Mouse (Mus musculus) Muller cell, postnatal 12 days (primary cell): ENCODE measurements around the gene Abcb1b.
"Not testable (repeated sequence)": the region's sequence is repeated elsewhere in the genome, so short reads cannot be mapped to it uniquely, and the experiment has no call there.

Experiments
- DNase-seq: peaks from one replicate; pipeline ENCODE4 v3.0.0-alpha.2; 2015; ENCODE audit errors: inconsistent ontology term

Abcb1b gene

DNA sequence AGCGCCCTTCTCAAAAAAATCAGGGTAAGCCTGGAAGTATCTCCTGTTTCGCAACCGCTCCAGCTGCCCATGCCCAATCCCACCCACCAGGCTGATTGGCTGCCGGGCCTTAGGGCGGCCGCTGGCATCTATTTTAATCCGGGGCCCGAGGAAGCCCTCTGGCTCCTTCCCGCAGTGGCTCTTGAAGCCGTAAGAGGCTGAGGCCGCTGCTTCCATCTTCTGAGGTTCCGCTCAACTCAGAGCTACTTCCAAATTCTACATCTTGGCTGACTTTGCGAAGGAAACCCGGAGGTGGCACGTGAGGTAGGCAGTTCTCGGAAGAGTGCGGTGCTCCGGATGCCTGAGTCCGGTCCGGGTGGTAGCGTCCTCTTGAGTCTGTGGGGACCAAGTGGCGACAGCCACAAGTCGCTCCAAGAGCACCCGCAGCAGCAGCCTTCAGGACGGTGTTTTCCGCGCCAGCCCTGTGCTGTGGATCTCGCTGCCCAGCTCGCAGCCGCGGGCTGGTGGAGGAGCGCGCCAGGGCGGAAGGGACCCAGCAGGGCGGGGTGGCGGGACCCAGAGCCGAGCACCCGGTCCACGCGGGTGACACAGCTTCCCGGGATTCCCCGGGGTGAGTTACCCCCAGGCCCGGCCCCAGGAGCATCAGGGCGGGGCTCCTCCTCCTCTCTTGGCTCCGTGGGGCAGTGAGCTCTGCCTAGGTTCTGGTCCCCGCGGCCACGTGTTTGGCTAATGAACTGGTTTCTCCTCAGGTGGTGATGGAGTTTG lies at the start of gene Abcb1b:
Gene Abcb1b (plus strand): TSS at position 161 of the 765 bp plus-strand sequence.
- peak; percentile 87 for DNase-seq

DNA sequence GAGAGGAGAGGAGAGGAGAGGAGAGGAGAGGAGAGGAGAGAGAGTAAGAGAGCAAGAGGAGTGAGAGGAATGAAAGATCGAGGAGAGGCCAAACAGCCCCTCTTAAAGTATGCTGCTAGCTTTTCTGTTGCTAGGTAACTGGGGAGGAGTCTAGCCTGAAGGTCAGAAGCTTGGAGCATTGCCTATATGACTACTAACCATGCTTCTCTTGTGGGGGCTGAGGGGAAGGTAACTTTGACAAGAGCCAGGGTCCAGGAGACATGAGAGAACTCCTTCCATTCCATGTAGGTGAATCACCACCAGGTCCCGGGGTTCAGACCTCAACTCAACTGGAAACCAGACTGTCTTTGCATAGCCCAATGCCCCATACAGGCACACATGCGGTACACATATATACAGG lies 25.1 kb upstream of the Abcb1b start:
- DNase-seq = no peak

DNA sequence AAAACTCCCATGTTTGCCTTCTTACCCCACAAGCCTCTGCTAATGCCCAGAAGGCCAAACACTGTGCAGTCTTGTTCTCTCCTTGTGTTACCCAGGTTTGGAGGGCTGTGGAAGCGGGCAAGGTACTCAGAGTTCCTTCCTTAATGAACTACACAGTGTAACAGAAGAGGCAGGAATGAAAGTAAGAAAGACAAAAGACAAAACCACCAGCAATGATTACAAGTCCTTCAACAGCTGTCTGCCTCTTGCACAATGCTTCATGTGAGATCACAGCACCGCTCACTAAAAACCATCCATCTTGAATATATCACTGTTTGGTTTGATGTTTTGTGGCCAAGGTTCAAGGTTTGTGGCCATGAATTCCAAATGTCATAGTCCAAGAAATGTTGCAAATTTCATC lies 19.6 kb upstream of the Abcb1b start:
- DNase-seq = peak; percentile 17

DNA sequence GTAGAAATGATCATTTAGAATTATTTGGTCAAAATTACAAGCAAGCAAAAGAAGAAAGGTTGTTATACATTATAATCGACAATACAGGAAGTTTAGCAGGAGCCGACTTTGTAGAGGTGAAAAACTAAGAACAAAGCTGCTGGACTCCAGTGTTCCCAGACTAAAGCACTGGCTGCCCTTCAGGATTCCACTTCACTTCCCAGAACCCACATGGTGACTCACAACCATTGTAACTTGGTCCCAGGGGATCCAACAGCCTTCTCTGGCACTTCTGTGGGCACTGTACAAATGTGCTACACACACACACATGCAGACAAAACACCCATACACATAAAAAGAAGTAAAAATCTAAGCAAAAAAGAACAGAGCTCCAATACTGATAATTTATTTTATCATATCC lies 19.2 kb upstream of the Abcb1b start:
- DNase-seq = peak; percentile 40

DNA sequence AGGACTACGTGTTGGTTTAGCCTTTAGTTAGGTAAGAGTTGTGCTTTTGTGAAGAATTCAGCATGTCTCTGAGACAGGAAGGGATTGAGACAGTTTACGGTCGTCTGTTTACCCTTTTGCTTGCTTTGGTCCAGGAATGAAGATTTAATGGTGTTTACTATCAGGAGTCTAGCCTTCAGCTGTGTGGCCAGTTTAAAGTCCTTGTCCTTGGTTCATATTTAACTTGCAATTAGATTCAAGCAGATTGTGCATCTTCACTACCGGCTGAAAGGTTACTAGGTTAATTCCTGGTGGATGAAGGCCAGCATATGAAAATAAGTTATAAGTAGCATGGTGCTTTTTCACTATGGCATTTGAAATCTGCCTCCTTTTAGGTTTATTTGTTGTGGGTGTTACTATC lies 5.7 kb upstream of the Abcb1b start:
- DNase-seq = no peak

DNA sequence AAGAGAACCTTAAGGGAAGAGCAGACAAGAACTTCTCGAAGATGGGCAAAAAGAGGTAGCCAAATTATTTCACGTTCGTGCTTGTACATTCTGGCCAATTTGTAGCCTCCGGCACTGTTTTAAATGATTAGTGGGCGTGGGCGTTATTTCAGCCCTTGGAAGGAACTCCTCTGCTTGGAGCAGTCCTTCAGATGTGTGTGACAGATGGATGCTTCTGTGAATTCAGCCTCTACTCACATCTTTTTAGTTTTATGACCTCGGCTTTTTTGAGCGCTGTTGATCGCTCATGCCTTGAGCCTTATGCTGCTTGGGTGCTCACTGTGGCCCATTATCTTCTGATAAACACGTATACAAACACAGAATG lies 787 bp downstream of the Abcb1b start:
- no peak for DNase-seq

DNA sequence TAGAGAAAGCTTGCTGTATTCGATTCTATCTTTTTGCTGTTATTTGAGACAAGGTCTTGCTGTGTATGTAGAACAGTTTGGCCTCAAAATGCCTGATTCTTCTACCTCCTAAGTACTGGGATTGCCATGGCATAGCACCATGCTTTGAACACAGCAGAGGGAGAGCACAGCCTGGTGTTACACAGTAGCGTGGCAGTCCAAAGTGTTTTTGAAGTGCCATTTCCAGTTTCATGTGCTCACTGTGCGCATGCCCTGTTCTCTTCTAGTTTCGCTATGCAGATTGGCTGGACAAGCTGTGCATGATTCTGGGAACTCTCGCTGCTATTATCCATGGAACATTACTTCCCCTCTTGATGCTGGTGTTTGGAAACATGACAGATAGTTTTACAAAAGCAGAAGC lies 7.8 kb downstream of the Abcb1b start:
- no peak for DNase-seq

DNA sequence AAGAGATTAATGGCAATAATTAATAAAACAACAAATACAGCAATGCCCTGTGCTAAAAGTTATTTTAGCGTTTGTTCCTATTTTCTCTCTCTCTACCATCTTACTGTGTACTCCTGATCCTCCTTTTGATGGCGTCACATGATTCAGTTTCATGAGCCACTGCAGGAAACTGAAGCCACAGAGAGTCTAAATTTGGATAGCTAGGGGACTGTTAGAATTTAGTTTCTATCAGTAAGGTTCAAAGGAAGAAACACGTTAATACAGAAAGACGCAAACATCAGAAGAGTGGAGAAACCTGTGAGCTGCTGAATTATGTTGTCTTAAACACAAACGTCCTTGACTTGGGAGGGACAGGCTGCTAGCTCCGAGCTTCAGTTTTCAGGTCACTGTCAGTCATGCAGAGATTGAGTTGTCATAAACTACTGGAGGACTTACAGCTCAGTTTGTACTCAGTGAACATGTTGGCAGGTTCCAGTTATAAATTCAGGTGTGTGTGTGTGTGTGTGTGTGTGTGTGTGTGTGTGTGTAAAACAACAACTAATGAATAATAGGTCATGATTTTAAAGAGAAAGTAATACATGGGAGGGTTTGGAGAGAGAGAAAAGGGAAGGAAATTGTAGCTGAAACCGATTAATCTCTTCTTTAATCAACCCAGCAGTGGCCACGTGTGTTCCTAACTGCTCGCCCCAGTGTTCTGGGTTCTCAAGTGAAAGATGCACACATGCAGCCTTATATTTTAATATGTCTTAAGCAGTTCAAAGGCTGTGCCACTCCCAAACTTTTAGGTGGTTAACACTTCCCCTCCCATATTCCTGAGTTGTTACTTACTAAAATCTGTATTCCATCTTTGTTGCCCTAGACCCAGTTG lies 9.4 kb downstream of the Abcb1b start:
- DNase-seq = no peak

DNA sequence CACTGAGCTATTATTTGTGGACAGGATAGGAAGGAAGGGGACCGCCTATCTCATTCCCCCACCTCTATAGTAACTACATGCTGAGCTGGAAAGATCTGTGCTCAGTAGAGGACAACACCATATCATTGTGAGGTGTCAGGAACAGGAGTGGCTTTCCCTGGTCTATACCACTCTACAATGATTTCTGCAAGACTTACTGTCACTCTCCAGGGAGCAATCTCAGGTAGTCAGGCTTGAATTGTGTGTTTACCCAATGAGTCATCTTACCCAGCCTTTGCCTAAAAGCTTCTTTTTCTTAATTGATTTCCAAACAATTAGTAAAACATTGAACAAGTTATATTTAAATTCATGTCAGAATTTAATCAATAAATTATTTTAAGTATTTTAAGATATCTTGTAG lies 15.9 kb downstream of the Abcb1b start:
- peak; percentile 21 for DNase-seq

DNA sequence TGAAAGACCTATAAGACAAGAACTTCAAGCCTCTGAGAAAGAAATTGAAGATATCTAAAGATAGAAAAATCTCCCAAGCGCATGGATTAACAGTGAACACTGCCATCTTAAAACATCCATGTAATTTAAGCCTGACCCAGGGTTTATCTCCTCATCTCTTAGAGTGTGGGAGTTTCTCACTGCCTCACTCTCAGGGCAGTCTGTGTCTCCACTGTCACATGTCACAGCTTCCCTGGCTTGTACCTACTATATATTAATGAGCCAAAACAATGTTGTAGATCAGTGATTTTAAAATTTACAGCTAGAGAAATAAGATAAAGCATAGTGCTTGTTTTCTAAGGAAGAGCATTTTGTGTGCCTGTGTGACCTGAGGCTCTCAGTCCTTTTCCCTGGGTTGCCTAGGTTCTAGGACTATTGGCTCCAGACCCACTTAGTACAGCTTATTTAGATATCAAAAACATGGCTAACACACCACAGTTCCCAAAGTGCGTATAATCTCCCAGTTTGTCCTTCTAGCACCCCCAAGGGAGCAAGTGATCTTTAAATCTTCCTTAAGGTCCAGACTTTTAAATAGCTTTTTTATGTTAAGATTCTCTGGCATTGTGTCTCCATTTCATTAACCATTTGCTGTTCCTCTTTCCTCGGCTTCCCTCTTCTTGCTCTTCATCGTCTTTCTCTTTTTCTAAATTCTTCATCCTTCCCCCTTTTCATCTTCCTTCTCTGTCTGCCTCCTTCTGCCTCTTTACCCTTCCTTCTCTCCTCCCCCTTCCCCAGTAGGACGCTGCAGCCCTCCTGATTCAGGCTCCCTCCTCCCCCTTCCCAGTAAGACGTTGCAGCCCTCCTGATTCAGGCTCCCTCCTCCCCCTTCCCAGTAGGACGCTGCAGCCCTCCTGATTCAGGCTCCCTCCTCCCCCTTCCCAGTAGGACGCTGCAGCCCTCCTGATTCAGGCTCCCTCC lies 22.0 kb downstream of the Abcb1b start:
- no peak for DNase-seq

DNA sequence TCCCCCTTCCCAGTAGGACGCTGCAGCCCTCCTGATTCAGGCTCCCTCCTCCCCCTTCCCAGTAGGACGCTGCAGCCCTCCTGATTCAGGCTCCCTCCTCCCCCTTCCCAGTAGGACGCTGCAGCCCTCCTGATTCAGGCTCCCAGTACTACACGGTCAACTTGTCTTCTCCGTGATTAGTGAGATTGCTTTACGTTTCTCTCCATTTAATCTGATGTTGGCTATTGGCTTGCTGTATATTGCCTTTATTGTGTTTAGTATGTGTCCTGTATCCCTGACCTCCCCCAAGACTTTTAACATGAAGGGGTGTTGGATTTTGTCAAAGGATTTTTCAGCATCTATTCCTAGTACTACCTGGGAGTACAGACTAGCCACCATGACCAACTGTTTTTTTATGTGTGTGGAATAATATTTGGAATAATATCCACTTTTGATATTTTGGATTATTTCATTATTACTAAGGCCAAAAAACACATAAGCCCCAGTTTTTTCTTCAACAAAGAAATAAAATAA lies 22.7 kb downstream of the Abcb1b start:
- DNase-seq = not testable (repeated sequence)

DNA sequence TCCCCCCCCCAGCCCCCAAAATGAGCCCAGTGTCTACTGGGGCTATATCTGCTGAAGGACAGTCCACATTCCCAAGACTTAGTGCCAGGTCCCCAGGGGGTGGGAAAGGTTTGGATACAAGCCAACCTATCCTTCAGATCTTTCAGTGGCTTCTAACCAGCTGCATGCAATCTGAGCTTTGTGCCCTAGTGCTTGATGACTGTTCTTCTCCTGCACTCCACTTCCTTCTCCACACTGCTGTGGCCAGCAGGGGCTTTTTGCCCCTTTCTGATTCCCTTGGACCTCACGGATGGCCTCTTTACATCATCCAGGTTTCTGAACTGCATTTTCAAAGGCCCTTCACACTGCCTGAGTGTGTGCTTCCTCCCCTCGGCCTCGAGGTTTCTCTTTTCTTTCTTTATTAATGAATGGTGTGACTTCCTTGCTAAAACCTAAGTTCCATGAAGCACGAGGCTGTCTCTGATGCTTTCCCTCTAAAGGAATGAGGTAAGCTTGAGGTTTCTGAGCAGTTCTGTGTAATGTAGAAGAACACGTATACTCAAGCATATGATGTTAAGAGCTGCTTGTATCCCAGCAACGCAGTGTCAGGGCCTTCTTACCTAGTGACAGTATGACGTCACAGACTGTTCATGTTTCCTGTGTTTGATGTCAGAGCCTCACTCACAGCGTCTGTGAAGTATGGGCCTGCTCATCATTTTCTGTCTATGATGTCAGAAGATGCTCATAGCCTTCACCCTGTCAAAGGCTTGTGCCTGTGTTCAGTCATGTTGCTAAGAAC lies 40.9 kb downstream of the Abcb1b start:
- peak; percentile 11 for DNase-seq

DNA sequence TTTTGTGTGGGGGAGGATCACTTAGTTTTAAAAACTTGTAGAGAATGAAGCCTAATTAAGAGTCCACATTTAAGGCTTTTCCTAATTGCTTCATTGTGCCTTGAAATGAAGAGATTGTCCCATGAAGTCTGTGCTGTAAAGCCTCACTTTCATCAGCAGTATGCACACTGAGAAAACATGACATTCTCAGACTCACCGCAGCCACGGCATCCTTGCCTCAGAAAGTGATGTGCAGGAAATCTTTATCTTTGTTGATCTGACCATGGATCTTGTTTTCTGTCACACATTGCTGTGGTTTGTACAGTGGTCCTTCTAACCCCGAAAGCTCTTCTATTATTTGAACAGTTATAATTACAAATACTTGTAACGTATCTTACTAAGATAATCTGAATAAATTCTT lies 41.7 kb downstream of the Abcb1b start:
- no peak for DNase-seq

DNA sequence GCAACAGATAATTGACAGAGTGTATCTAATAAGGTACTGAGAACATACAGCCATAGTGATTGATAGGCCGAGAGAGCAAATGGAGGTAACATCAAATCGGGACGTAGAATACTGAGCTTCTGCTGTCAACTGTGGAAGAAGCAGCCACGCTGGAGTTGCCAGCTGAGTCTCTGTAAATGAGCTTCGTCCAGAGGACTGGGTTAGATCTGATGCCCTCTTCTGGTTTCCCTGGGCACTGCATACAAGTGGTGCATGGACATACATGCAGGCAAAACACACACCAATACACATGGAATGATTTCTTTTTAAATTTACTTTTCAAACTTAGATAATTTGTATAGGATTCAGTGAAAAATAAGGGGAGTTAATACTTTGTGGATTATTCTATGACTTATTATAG lies 42.9 kb downstream of the Abcb1b start:
- no peak for DNase-seq

DNA sequence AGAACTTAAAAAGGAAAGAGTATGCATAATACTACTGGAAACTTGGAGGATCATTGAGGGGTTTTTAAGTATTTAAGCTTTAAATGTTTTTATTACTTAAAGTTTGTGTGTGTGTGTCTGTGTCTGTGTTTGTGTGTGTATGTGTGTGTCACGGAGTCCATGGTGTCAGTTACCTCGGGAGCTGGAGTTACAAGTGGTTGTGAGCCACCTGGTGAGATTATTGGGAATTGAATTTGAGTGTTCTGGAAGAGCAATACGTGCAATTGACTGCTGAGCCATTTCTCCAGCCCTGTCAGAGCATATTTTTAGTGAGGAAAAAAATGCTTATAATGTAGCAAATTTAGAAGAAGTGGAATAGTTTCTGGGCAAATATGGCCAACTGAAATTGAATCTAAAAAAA lies 44.9 kb downstream of the Abcb1b start:
- no peak for DNase-seq

DNA sequence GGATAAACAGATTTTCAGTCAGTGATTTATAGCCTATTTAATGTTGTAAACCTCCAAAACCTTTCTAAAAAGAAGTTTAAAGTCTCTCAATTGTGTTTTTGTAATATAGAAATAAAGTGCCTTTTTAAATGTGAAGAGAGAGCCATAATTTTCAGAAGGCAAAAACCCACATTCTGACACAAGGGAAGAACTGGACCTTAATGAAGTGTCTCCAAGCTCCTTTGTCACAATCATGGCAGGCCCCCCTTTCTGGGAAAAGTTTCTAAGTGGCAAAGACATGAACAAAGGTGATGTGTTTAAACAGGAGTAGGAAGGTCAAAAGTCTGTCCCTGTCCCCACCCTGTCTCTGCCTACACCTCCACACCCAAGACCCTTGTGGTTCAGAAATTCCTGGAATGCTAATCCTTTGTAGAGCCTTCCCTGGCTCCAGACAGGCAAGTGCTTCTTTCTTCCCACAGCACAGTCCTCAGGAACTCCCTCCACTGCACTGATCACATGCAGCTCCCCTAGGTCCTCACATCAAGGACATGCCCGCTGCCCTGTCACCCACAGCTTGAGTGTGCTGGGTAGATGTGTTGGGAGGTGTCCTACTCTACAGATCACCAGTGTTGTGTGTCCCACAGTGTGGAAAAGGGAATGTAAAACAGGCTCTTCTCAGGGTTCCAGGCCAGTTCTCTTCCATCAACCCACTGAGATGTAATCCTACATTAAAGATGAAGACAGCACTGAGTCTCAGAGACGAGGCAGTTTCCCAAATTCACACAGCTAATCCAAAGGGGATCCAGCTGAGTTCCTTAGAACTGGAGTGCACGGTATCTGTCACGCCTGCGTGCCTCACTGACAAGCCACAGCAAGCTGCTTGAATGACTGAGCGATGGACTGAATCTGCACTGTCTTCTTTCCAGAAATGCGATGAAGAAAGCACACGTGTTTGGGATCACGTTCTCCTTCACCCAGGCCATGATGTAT lies 50.9 kb downstream of the Abcb1b start:
- not testable (repeated sequence) for DNase-seq

DNA sequence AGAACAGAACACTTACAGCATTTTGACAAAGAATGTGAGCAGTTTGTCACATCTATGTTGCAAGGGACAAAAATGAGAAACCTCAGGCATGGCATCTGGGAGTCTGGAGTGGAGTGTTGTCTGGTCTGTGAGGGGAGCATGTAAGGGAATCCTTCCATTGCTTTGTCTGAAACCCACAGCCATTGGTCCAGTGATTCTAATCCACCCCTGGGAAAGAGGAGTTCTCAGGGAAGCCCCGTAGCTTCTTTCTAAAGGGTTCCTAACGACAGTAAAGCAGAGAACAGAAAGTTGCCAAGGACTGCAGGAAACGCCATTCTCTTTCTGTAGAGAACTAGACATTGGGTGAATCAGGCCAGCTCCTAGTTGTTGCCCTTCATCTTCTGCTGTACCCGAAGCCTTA lies 52.9 kb downstream of the Abcb1b start:
- no peak for DNase-seq

DNA sequence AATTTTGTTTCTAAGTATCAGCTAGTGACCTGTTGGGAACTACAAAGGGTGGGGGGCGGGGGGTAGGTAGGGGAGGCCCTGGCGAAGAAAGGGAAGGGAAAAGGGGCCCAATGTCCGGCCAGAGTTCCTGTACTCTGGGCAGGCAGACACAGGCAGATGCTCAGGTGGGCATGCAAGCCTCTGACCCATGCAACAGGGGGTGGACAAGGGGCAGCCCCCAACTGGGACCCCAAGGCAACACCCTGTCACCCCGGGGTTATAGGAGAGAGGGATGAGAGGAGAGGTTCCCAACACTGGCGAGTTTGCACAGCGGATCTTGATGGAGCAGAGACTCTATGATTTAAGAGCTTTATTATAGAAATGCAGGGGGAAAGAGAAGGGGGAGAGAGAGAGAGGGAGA lies 59.3 kb downstream of the Abcb1b start:
- DNase-seq = no peak

DNA sequence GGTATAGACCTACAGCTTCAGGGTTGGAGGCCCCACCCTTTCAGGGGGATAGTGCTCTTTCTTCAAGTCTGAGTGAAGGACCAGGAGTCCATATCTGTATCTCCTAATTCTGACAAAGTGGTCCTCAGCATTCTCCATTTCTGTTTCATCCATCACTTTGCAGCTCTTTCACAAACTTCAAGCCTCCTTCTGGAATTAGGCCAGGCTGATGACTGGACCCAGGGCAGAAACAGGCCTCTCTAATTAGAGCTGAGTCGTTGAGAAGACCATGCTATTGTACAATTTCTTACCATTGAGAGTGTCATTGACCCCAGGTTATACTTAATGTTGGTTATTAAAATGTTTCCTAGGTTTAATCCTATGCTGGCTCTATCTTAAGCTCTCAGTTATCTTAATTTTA lies 63.9 kb downstream of the Abcb1b start:
- DNase-seq = no peak
